In genomic region chr14:105498155-105498906, GRCm38 (mm10) we compare ENCODE assay signal across 12 mouse cellular contexts.
DNase-seq lines count a peak whose midpoint lies in the region; ATAC-seq and TF ChIP-seq lines count a peak whose summit lies in the region.
"Had no signal": no experiment of that assay in that cellular context is flagged by ENCODE, and none has a peak within 500 bp of the region (broad histone marks: within the 10 kb centered on the region; RNA-seq: fewer than 3 reads in every experiment).

No protein-coding gene starts in this region.

- no peak overlapping the region for H3K9ac ChIP-seq in heart, embryonic 11.5 days (ENCODE audit: low read depth, low read length)
- H3K9ac ChIP-seq in hindbrain, embryonic 15.5 days: no peak overlapping the region
- H3K9ac ChIP-seq: midbrain, embryonic 12.5 days had no signal

- intact Hi-C loops in left cerebral cortex, adult 2 months (cut with DNase I): loop anchor here (1.0 to 5.0 kb wide), 5 partner anchors 133 to 400 kb away; no protein-coding TSS in a partner anchor
- intact Hi-C loops in left cerebral cortex, postnatal 36 days (cut with DNase I): loop anchor here (10.0 kb wide), 1 partner anchor 126 kb away; no protein-coding TSS in a partner anchor

- DNase-seq in heart, adult 8-10 months (ENCODE audit: low spot score): no peak
- DNase-seq in left cerebral cortex, adult 2 months (ENCODE audit: extremely low spot score in 1 of 2, low spot score in 2 of 2): no peak
- no peak for DNase-seq in left cerebral cortex, postnatal 36 days (ENCODE audit: low spot score in 2 of 2)
- DNase-seq in brain, adult 2 months (ENCODE audit: low read depth, low spot score): peak; percentile 86
- no peak for DNase-seq in cerebellum, postnatal 14 days
- no peak for DNase-seq in ovary, postnatal 10 days (ENCODE audit: low spot score)
- DNase-seq: gastrocnemius, adult 2 months; retina, postnatal 1 day had no signal

- peaks cover 22% of the 10 kb centered on the region for H3K4me1 ChIP-seq in heart, embryonic 11.5 days (ENCODE audit: control insufficient read depth, insufficient read depth, low read length)
- H3K4me1 ChIP-seq in hindbrain, embryonic 15.5 days (replicated peaks): peaks cover 40% of the 10 kb centered on the region

- no peak; the same call in 1 of the 2 replicates for ATAC-seq in heart, embryonic 11.5 days (replicated peaks; ENCODE audit: insufficient number of reproducible peaks, low FRiP score, low TSS enrichment)
- ATAC-seq in hindbrain, embryonic 15.5 days (ENCODE audit: low FRiP score, low read depth): peak; percentile 7; the same call in 1 of the 2 replicates
- ATAC-seq: intestine, embryonic 16.5 days had no signal

- H3K27me3 ChIP-seq in heart, embryonic 11.5 days (ENCODE audit: control insufficient read depth, insufficient read depth, low read length): no peaks in the 10 kb centered on the region; the same call in 1 of the 2 replicates
- H3K27me3 ChIP-seq in hindbrain, embryonic 15.5 days: no peaks in the 10 kb centered on the region

- no peak overlapping the region for H3K4me2 ChIP-seq in heart, embryonic 11.5 days
- peak overlapping the region; percentile 43; the same call in 1 of the 2 replicates for H3K4me2 ChIP-seq in hindbrain, embryonic 15.5 days

- TF ChIP-seq CTCF in left cerebral cortex, adult 2 months (IDR thresholded peaks at IDR 0.05): no peak

- 0 out of 2 replicates have a peak overlapping the region, but pooled peaks have one; percentile 62 for H3K27ac ChIP-seq in heart, embryonic 11.5 days (ENCODE audit: low read depth, low read length)
- H3K27ac ChIP-seq in left cerebral cortex, adult 2 months: peak overlapping the region; percentile 68
- peak overlapping the region; percentile 63; the same call in 1 of the 2 replicates for H3K27ac ChIP-seq in hindbrain, embryonic 15.5 days (replicated peaks)
- H3K27ac ChIP-seq: gastrocnemius, adult 2 months; midbrain, embryonic 12.5 days had no signal

- H3K4me3 ChIP-seq in heart, embryonic 11.5 days (ENCODE audit: low read depth, low read length): no peak overlapping the region
- no peak overlapping the region for H3K4me3 ChIP-seq in left cerebral cortex, adult 2 months
- H3K4me3 ChIP-seq in hindbrain, embryonic 15.5 days: no peak overlapping the region
- H3K4me3 ChIP-seq: gastrocnemius, adult 2 months had no signal

- H3K9me3 ChIP-seq in heart, embryonic 11.5 days (replicated peaks; ENCODE audit: control insufficient read depth, low read length): no peaks in the 10 kb centered on the region; the same call in 1 of the 2 replicates
- H3K9me3 ChIP-seq in hindbrain, embryonic 15.5 days: no peaks in the 10 kb centered on the region
- H3K9me3 ChIP-seq: midbrain, embryonic 12.5 days had no signal

- WGBS in heart, embryonic 11.5 days (ENCODE audit: insufficient replicate concordance): 51% methylated on average over 10 of the region's 10 CpGs
- WGBS in hindbrain, embryonic 15.5 days: 52% methylated on average over 10 of the region's 10 CpGs

- no peaks in the 10 kb centered on the region for H3K36me3 ChIP-seq in heart, embryonic 11.5 days (ENCODE audit: control insufficient read depth, insufficient read depth, low read length)
- H3K36me3 ChIP-seq in hindbrain, embryonic 15.5 days: no peaks in the 10 kb centered on the region
- H3K36me3 ChIP-seq: midbrain, embryonic 12.5 days had no signal
